Mouse (Mus musculus) heart, postnatal 36 days (tissue): ENCODE data around the gene Fuz. TPM values are rescaled to one million over a fixed set of nuclear protein-coding genes. Genes with fewer than 3 reads are reported as not detected.

Experiments
- DNase-seq, 2 experiments: peaks; one replicate each; pipeline ENCODE4 v3.0.0; 2021 to 2022
- intact Hi-C: fragments of 180-260 bp; cut with DNase I; formaldehyde crosslinking; loops from one replicate; pipeline ENCODE4 v1.15.1; 2025
- total RNA-seq, 2 experiments: library from RNA; stranded (reverse); gene quantifications; 2 replicates each; pipeline ENCODE4 v1.2.3; 2021

Fuz gene
- total RNA-seq, 2 experiments from 2014 or later: 16.9 to 17.5 TPM

DNA sequence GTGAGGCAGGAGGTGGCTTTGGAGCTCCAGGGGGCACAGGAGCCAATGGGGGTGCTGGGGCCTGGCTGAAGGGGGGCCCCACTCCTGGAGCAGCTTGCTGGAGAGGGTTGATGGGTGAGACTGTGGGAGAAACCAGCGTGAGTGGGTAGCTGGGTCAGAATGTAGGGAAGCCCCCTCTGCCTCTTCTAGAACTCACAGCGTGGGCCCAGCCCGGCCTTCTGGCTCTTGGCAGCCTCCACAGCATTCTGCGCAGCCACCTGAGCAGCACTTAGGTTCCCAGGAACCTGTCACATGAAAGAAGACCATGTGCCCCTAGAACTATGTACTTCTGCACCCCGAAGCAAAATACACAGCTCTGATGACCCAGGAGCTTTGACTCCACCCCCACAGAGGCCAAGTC is 11.2 kb upstream of the Fuz start:
- no peak for DNase-seq
- intact Hi-C loops: no loop called here

DNA sequence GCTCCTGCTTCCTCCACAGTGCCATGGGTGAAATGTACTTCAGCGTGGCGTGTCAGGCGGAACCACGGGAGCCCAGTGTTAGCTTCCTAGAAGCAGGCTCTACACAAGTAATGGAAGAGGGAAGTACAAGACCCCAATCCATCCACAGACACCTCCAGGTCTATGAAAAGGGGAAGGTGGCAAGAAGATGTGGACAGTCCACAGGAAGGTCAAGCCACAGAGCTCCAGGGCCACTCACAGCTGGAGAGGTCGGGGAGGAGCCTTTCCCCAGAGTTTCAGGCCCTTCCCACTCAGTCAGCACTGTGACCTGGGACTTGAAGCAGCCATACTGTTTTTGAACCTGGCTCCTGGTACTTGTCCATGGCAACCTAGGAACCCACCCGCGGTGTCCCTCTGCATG is 8.9 kb upstream of the Fuz start:
- intact Hi-C loops: no loop called here
- DNase-seq: no peak

DNA sequence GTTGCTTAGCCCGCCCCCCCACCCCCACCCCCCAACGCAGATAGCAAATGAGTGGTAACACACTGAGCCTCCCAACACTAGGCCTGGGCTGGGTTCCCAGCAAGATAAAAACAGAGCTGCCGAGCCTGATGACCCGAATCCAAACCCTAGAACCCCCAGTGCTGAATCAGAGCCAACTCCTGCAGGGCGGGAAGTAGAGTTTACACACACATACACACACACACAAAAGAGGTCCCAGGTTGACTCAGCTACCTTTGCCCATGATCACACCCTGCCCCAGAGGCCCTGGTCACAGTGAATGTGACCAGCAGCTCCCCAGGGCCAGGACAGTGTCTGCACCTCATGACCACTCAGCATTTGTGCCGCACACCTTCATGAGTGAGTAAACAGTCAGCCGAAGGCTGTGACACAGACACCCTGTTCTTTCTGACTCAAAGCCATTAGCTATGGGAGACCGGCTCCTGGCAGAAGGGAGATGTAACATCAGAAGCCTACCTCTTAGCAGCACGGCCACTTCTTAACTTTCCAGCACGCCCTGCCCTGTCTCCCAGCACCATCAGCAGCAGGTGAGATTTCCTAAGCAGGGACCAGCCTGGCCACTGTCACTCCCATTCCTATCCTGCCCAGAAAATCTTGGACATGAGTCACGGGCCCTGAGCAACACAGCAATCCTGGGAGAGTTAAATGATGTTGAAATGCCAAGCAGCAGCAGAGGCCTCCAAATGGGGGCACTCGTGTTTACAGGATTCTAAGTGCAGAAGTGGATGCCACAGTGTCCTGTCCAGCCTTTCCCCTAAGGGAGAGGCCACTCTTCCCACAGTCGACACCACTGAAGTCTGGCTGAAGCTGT is 7.4 kb upstream of the Fuz start:
- DNase-seq: no peak

DNA sequence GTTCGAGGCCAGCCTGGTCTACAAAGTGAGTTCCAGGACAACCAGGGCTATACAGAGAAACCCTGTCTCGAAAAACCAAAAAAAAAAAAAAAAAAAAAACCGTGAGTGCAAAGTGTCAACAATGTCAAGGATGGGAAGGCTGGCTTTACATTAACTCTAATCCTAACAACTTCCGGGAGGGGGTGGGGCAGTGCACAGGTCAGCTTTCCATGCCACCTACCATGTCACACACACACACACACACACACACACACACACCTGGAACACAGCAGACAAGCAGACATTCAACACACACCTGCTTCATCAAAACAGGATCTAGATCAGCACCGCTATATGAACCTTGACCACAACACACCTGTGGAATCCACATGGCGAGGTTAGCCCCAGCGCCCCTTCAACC is 5.7 kb upstream of the Fuz start:
- intact Hi-C loops: no loop called here
- DNase-seq: no peak

More for the DNA sequence above, 7.4 kb upstream of the Fuz start:
- intact Hi-C loops: no loop called here

DNA sequence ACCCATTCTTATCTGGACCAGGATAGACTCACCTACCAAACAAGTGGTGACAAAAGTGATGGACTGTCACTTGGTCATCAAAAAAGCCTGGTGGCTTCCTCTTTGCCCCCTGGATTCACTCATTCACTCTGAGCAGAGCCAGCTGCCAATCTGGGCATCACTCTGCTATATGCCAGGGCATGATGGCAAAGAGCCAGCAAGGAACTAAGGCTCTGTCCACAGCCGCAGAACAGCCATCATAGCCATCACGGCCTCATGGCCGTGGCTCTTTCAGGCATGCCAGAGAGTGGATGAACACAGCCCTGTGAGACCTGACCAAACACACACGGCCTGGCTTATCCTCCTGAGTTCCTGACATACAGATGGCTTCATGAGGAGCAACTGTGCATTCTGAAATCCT is 5.1 kb upstream of the Fuz start:
- DNase-seq: no peak
- intact Hi-C loops: no loop called here

DNA sequence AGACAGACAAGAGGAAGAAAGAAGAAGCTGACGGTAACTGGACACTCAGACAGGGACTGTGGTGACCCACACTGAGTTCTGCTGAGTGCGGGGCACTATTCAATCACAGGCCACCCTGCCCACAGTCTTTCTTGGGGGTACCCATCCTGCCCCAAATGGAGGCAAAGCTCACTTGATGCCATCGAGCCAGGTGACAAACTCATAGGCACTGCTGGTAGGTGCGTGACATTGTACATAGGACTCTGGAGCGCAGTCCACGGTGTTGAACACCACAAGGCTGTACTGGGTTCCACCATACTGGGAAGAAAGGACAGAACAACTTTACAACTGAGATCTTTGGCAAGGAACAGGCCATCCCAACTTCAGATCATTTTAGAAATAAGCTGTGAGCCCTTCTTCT is 4.3 kb upstream of the Fuz start:
- intact Hi-C loops: no loop called here

DNA sequence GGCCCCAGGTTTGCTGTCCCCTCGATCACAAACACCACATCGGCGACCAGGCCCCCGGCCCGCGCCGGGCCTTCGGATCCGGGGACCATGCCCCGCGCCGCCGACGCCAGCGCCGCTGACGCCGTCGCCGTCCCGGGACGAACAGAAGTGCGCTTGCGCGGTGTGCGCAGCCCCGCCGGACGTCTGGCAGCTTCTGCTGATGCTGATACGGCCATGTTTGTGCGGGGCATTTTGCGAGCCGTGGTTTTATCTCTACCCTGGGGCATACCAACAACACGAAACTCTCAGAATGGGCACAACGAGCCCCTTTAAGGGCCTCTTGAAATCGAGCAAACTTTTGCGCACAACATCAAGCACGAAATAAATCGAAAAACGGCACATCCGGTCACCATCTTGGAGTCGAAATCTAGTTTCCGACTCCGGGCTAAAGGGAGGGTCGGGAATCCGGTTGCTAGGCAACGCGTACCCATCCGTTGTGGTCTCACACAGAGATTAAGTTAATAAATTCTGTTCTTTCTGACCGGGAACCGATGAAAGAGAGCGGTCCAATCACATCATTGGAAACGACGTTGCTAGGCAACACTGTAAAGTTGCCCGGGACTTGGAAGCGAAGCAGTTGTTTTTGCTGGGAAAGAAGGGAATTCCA is 3.5 kb upstream of the Fuz start, which contains the start of gene Med25:
Gene Med25 (minus strand): TSS at position 437 of the 646 bp plus-strand sequence.
- intact Hi-C loops: no loop called here

More for the DNA sequence above, 4.3 kb upstream of the Fuz start:
- DNase-seq: no peak

DNA sequence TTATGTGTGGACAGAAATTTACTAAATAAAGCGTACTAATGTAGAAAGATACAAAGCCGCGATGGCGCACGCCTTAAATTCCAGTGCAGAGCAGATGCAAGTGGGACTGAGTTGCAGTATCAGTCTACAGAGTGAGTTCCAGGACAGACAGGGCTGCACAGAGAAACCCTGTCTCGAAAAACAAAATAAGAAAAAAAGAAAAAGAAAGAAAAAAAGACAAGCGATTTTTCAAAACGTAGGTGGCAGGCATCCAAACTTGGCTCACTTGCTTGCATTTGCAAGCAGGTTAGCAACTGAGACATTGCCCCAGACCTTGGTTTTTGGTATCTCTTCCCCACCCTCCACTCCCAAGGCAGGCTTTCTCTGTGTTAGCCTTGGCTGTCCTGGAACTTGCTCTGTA is 2.7 kb upstream of the Fuz start:
- no peak for DNase-seq

More for the DNA sequence above, 3.5 kb upstream of the Fuz start, which contains the start of gene Med25:
- DNase-seq: peak; percentile 84 to 93

DNA sequence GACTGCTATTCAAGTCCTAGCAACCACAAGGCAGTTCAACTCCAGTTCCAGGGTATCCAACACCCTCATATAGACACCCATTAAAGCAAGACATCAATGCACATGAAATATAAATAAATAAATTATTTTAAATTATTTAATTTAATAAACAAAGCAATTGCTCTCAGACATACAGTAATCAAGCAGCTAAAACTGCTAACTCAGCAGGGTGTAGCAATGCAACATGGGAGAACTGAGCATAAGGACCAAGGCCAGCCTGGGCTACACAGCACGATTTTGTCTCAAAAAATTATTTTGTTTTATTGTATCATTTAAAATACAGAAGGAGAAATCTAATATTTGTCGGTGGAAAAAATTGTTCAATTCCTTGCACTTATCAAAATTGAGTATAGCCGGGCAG is 1.7 kb upstream of the Fuz start:
- intact Hi-C loops: no loop called here

More for the DNA sequence above, 2.7 kb upstream of the Fuz start:
- intact Hi-C loops: no loop called here

DNA sequence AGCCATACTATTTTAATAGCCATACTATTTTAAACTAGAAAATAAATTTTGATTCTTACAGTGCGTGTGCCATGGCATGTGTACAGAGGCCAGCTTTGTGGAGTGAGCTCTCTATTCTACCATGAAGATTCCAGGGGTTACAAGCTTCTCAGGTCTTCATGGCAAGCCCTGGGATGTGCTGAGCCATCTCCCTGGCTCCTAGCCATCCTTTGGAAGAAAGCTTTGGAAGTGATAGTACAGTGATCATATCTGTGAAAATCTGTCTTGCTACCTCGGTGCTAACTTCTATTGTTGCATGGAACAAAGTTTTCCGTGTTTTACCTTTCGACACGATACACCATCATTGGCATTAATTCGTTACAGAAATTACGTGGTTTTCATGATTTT is 680 bp upstream of the Fuz start:
- intact Hi-C loops: loop anchor here (5.0 kb wide), 1 partner anchor 38 kb away; the partner anchor contains the start of gene Pnkp
- no peak for DNase-seq

More for the DNA sequence above, 1.7 kb upstream of the Fuz start:
- DNase-seq: no peak

DNA sequence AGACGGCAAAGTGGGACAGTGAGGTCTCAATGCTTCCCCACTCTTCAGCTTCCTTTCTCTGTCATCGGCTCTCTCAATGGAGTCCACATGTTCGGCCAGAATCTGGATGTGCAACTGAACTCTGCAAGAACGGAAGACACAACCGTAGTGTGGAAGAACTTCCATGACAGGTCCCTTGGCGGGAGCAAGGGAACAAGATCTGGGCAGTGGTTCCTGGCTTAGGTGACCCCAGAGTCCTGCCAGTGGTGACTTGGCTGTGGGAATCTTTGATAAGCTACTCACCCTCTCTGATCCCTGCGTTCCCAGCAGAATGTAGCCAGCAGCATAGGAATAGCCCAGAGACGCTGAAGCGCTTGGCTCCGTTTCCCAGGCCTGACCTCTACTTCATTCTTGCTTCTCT is 620 bp downstream of the Fuz start:
- peak in 1 of 2 experiments; percentile 39 for DNase-seq
- intact Hi-C loops: loop anchor here (5.0 kb wide), 1 partner anchor 39 kb away; the partner anchor contains the start of gene Pnkp

DNA sequence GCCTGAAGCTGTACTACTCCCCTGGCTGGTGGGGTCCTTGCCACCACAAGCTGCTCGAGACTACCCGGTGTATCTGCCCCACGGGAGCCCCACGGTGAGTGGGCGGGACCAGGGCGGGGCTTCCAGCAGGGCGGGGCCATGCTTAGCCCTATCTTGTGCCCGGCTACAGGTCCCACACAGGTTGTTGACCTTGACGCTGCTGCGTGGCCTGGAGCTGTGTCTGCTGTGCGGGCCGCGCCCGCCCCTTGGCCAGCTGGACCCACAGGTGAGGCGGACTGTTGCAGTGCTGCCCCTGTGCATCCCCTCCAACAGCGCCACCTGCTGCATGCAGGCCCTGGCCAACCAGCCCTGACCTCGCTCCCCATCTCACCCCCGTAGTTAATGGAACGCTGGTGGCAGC is 2.7 kb downstream of the Fuz start:
- intact Hi-C loops: loop anchor here (5.0 kb wide), 1 partner anchor 41 kb away; the partner anchor contains the start of gene Pnkp
- no peak for DNase-seq

DNA sequence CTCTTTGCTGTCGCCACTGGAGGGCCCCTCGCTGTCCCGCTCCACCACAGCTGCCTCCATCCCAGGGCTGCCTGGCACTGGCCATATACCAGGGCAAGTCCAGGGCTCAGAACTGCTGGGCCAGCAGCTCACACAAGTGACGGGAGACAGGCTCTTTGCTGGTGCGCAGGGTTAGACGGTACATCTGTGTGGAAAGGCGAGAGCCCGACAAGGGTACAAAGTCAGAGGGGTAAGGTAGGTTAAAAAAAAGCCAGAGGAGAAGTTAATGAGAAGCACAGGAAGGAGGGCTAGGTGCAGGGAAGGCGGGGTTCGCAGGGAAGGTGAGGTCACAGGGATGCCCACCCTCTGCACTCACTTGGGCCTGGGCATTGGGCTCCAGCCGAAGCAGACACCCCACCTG is 4.8 kb downstream of the Fuz start:
- DNase-seq: no peak
- intact Hi-C loops: loop anchor here (2.0 kb wide), 2 partner anchors 26 to 58 kb away; no protein-coding TSS in a partner anchor

DNA sequence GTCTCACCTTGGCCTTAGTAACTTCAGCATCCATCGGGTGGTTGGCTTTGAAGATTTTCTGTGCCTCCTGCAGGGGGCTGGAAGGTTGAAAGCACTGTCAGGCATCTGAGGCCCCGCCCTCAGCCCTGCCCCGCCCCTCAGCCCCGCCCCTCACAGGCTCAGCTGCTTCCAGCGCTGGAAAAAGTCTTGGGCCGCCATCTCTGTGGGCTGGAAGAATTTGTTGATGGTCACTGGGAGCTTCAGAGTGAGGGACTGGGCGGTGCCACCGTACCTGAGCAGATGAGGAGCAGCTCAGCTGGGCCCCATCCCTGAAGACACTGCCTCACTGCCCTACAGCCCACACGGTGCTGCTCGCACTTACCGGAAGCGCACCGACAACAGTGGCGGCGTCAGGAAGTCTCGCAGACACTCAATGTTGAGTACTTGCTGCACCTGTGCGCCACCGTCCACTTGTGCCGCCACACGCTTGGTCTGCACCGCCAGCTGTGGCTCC is 5.4 kb downstream of the Fuz start:
- intact Hi-C loops: loop anchor here (2.0 kb wide), 2 partner anchors 26 to 58 kb away; no protein-coding TSS in a partner anchor
- DNase-seq: no peak

DNA sequence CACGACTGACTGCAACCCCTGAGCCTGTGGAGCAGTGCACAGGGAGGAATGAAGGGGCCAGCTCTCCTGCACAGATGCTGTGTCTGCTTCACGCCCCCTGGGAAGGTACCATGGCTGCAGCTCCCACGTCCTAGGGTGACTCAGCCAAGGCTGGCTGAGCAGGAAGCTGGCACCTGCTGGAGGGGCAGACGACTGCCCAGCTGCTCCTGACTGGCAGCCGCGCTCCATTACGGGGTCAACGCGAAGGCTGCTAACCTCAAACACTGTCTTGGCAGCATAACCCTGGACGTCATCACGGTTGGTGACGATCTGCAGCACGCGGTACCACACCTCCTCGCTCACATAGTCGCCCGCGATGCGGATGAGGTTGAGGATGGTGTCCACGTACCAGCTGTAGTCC is 9.6 kb downstream of the Fuz start:
- no peak for DNase-seq

DNA sequence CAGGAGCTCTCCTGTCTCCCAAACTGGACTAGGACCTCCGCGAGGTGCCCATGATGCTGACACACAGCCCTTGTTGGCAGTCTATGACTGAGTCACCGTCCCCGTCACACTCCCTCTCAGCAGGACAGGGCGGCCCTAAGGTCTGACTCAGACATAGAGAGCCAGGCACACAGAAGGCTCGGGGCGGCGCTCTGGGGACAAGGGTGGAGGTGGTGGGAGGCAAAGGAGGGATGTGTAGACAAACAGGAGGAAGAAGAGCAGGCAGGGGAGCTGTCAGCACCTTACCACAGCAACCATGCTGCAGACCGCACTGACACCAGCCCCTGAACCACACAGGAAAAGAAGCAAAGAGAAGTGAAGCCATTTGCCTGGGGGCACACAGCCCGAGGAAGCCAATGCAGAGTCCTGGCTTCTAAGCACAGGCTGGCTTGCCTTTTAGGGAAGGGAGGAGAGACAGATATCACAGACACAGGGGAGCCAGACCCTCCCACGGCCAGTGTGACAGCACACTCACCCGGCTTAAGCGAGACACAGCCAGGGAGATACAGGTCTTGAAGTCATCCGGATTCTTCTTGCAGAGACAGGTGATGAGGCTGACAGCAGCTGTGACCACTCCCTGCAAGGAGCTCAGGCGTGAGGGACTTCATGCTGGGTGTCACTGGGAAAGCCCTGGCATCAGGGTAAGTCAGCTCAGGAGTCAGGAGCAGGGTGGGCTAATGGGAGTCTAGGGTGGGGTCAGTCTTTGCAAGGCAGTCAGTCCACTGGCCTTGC is 13.0 kb downstream of the Fuz start:
- intact Hi-C loops: no loop called here

More for the DNA sequence above, 9.6 kb downstream of the Fuz start:
- intact Hi-C loops: no loop called here

DNA sequence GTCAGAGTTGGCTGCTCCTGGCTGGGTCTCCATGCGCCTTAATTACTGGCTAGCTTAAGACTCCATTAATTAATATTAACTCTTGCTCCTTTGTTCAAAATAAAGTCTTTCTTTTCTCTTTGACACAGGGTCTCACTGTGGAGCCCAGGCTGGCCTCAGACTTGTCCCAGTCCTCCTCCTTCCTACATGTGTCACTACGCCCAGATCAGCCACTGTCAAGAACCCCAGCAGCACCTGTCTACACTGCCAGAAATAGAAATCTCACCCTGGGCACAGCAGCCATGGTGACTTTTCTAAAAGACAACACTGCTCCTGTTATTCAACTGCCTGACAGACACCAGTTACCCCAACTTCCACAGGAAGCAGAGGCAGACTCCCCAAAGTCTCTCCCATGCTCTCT is 18.5 kb downstream of the Fuz start:
- intact Hi-C loops: no loop called here
- no peak for DNase-seq

More for the DNA sequence above, 13.0 kb downstream of the Fuz start:
- no peak for DNase-seq

DNA sequence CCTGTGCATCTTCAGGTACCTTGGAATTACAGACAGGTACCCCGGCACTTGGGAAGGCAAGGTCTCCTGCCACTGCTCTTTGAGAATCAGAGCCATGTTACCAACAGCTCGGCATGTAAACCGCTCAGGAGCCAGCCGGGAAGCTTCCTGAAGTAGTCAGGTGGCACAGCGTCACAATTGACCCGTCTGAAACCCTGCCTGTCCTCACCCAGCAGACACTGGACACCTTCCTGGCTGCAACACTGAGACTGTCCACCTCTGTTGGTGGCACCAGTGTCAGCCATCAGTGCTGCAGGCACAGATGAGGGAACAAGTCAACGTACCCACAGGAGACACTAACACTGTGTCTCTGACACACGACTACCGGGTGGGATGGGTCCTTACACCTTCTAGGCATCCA is 19.4 kb downstream of the Fuz start:
- DNase-seq: no peak
- intact Hi-C loops: no loop called here

DNA sequence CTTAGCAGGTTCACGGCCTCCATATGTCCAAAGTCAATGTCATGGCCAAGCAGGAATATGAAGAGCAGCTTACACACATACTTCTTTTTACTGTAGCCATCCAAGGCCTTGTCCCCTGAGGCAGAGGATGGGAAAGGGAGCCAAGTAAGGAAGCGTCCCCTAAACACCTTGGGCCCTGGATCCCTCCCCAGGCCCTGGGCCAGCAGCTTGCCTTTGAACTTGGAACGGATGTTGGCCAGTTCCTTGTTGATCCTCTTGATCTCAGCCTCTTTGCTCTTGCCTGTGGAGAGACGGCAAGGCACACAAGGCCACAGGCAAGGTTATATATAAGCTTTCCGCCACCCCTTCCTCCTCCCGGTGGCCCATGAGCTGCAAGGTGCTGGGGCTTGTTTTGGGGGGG is 20.3 kb downstream of the Fuz start:
- no peak for DNase-seq
- intact Hi-C loops: no loop called here

DNA sequence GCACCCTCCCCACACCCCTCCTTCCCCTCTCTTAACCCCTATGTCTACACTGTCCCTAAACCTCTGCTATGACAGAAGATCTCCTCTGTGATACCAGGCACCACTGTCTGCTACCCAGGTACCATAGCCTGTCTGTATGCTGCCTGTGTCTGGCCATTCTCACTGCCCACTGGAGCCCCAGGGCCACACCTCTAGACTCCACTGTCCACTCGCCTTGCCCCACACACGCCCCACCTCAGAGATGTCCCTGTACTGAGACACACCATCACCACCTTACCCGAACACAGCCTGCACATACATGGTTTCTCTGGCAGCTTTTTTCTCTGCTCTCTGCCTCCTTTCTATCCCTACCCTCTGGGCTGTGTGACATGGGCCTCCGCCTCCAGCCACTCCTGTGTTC is 21.0 kb downstream of the Fuz start:
- intact Hi-C loops: no loop called here
- DNase-seq: no peak

DNA sequence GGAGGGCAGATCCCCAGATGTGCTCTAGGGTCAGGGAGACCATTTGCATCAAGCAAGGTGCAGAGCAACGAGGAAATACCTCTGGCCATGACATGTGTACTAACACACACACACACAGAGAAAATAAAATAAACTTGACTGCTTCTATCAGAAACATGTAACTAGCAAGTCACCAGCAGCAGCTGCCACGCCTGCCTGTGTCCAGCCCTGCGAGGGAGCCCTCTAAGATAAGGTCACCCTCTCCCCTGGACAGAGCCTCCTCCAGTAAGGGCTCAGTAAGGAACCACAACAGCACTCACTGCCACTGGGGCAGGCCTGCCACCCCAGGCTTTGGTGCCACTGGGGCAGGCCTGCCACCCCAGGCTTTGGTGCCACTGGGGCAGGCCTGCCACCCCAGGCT is 22.3 kb downstream of the Fuz start:
- intact Hi-C loops: no loop called here

More for the DNA sequence above, 22.3 kb downstream of the Fuz start:
- DNase-seq: no peak
